Mouse (Mus musculus): ENCODE measurements around the gene Hist1h2bl.
"Not testable (repeated sequence)": the region's sequence is repeated elsewhere in the genome, so short reads cannot be mapped to it uniquely, and the experiment has no call there.

Gene Hist1h2bl

GRCm38 (mm10) chr13:21722373-21722925, 6.5 kb upstream of the Hist1h2bl start:
- DNase-seq (ENCODE audit: low read depth, low spot score), result no peak

- peak; percentile 83 for DNase-seq (ENCODE audit: low read depth, low spot score)
These were observed 5.9 kb upstream of the Hist1h2bl start, which contains the start of gene Hist1h2bm for GRCm38 (mm10) chr13:21721757-21722372. Hist1h2bm (plus strand) TSS chr13:21722044.

GRCm38 (mm10) chr13:21721107-21721756, 5.3 kb upstream of the Hist1h2bl start:
- not testable (repeated sequence) for DNase-seq (ENCODE audit: low read depth, low spot score)

- DNase-seq (ENCODE audit: low read depth, low spot score), result no peak
These were observed 2.6 kb upstream of the Hist1h2bl start for GRCm38 (mm10) chr13:21718381-21719080.

GRCm38 (mm10) chr13:21717397-21718357, 1.7 kb upstream of the Hist1h2bl start, which contains the start of gene Hist1h3h:
Hist1h3h (plus strand) TSS chr13:21717659.
- DNase-seq (ENCODE audit: low read depth, low spot score), result peak; percentile 71

GRCm38 (mm10) chr13:21716540-21717391, 823 bp upstream of the Hist1h2bl start:
- not testable (repeated sequence) for DNase-seq (ENCODE audit: low read depth, low spot score)

GRCm38 (mm10) chr13:21715131-21715863, 646 bp downstream of the Hist1h2bl start:
- no peak for DNase-seq (ENCODE audit: low read depth, low spot score)

GRCm38 (mm10) chr13:21714725-21715124, 1.2 kb downstream of the Hist1h2bl start:
- DNase-seq (ENCODE audit: low read depth, low spot score), result peak; percentile 27

- no peak for DNase-seq (ENCODE audit: low read depth, low spot score)
These were observed 4.2 kb downstream of the Hist1h2bl start for GRCm38 (mm10) chr13:21711698-21712097.

- peak; percentile 68 for DNase-seq (ENCODE audit: low read depth, low spot score)
These were observed 5.0 kb downstream of the Hist1h2bl start for GRCm38 (mm10) chr13:21710821-21711525.

GRCm38 (mm10) chr13:21710031-21710711, 5.8 kb downstream of the Hist1h2bl start:
- DNase-seq (ENCODE audit: low read depth, low spot score), result peak; percentile 74

- no peak for DNase-seq (ENCODE audit: low read depth, low spot score)
These were observed 9.3 kb downstream of the Hist1h2bl start for GRCm38 (mm10) chr13:21706669-21707068.

- DNase-seq (ENCODE audit: low read depth, low spot score), result no peak
These were observed 18.1 kb downstream of the Hist1h2bl start, which contains the start of gene Olfr1359 for GRCm38 (mm10) chr13:21697811-21698210. Olfr1359 (plus strand) TSS chr13:21698111.

GRCm38 (mm10) chr13:21677305-21677704, 38.6 kb downstream of the Hist1h2bl start, which contains the start of gene Olfr1360:
Olfr1360 (minus strand) TSS chr13:21677405.
- no peak for DNase-seq (ENCODE audit: low read depth, low spot score)
